Mouse (Mus musculus) adrenal gland, adult 8-10 months (tissue): ENCODE measurements at regions not wholly inside any gene's neighbourhood (a gene's known extent, or its start where the extent isn't known, plus 50 kb on each side); places are given as distances from the start of the nearest gene placed in this dataset.
A peak's percentile ranks its signal among the peaks of the same experiment; 100 is the strongest.

Experiments
- DNase-seq: peaks from one replicate; pipeline ENCODE4 v3.0.0; 2022

DNA sequence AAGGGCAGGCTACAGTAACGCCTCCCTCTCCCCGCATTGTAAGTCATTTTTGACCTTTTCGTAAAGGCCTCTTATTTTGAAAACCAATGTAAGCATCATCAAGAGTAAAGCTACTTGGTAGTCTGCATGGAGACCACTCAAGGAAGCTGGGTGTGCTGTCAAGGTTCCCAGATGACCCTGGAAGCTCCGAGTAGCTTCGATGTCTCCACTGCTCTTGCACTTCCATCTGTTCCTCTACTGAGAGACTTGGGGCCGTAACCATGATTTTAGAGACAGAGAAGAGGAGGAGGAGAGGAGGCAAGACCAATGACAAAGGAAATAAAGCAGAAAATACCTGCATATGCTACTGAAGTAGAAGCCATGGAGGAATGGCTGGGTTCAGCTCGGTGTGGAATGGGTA lies 256.0 kb downstream of the Gm11361 start:
- no peak for DNase-seq

DNA sequence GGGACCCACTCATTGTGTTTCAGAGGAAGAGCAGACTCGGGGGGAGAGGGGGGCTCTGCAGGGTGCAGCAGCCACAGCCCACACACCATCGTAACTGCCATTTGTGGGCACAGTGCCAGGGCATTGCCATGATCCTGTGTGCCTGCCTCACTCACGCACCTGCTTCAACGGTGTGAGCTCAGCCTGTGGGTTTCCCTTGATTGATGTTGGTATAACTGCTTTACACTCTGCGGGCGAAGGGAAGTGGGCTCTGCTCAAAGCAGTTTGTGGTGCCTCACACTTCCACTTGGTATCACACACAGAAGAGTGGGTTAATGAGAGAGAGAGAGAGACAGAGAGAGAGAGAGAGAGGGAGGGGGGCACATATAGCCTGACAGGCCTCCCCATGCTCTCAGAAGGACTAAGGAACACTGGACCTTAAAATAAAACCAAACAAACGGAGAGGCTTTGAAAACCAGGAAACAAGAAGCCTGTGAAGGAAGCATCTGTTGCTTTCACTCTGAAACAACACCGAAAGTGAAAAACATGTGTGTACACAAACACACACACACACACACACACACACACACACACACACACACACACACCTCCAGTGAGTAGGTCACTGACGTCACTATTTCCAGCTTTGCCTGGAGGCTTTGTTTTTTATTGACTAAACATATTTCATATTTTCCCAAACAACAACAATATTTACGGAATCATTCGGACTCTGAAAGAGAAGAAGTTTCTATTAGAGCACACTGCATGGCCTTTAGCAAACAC lies 255.4 kb downstream of the Gm11361 start:
- no peak for DNase-seq

DNA sequence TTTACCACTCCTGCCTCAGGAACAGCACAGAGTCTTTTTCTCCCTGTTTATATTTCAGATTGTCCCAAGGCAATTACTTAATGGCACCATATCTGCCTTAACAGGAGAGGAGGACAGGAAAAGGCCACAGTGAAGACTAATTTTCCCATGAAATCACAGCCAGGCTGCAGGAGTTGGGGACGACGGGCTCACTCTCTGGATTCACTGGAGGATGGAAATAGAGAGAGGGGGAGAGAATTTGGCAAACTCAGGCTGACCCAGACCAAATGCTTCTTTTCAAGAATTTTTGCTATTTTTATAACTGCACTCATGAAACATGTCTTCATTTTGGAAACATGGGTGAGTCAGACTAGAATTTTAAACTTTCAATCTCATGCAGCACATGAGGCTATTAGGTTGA lies 250.9 kb downstream of the Gm11361 start:
- DNase-seq = no peak

DNA sequence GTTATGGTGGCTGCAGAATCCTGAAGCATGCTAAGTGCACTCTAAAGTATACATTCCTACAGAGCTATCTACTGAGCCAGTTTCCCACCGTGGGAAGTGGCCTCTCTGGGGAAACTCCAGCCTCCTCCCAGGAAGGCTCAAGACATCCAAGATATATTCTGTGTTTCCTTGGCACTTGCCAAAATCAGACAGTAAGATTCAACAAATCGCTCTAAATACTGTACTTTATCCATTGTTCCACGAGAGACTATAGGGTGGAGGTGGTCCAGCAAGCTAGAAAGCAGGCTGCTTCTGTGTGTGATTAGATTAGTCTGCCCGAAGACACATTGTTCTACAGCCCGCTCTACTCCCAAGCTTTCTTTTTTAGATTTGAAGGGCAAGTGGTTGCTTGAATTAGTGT lies 250.5 kb downstream of the Gm11361 start:
- no peak for DNase-seq

DNA sequence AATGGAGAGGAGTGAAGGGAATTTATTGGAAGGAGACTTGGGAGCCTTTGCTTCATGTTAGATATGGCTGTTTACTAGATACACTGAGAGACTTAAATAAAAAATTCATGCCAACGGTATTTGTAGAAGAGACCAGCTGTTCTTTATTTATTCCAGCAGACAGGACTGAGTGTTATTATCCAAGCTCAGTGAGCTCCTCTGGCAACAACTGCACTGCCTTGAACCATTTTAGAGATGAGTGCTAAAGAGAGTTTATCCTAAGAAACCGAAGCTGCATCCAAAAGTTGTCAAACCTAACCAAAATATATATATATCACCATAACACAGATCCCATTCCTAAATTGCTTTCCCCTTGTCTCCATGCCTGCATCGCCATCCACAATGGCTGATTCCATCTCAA lies 247.0 kb downstream of the Gm11361 start:
- DNase-seq = no peak

DNA sequence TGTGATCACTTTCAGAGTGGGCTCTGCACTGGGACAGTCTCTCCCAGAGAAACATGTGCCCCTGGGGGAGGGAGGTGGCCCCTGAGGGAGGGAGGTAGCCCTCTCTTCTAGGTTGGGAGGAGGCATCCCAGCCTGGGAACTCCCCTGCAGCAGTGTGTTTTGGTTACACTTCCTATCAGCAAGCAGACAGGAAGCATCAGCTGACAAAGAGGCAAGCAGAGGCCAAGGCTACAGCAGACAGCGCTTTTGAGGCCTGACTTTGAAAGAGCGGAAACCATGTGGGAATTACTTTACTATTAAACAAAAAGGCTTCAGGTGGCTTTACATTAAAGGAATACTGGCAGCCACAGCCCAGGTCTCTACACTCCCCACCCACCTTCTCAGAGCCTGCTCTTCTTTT lies 244.8 kb downstream of the Gm11361 start:
- DNase-seq = peak; percentile 28

DNA sequence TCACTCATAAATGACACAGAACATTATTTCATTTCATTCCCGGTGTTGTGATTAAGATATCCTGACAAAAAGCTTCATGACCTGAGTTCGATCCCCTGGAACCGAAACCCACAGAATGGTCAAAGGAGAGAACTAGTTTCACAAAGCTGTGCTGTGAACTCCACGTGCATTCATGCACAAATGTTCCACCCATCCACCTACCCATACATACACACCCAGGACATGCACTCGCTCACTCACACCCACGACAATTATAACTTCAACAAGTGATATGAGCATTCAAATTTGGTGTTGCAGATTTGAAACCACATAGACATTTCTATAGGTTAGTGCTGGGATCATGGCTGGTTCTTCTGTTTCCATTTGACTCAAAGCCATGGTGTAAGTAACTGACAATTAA lies 243.4 kb downstream of the Gm11361 start:
- no peak for DNase-seq

DNA sequence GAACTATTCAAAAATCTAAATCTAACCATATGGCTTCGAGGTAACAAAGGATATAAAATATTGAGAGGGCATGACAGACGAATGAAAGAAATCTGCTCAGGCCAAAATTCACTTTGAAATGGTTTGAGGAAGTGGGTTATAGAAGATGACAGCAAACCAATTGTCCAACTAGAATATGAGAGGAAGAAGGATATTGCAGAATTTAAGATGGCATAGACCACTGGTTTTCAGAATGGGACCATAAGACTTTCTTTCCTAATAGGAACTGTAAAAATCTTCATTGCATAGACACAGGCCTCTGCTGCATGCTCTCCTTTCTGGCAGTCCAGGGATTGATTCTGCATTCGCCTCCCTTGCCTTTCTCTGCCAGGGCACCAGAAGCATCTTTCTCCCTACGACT lies 240.2 kb downstream of the Gm11361 start:
- no peak for DNase-seq

DNA sequence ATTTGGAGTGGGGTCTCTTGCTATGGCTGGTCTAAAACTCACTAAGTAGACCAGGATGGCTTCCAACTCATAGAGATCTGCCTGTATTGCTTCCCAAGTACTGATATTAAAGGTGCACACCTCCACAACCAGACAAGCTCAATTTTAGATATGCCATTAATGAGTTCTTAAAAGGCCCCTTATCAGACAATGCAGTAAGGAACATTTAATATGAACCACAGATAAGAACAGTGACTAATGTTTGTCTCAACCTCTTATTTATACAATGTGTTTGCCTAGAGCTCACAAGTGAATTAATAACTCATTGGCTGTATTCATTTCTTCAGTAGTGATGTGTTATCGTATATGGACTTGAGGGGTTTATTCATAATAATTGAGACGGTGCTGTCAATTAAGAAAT lies 234.7 kb downstream of the Gm11361 start:
- no peak for DNase-seq

DNA sequence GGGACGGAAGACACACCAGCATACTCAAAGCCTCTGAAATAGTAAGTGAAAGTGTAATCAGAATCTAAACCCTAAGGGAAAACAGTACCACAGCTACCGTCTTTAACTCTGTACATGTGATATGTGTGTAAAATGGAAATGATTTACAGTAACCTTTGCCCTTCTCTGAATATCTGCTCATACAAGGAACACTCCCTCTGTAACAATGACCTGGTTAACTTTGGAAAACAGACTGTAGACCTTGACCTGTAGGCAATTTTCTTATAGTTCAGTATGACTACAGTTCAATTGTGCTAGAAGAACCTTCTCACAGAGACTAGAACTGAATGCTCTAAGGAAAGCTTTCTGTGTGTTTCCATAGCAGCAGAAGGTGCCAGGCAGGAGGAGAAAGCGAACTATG lies 226.4 kb downstream of the Gm11361 start:
- no peak for DNase-seq

DNA sequence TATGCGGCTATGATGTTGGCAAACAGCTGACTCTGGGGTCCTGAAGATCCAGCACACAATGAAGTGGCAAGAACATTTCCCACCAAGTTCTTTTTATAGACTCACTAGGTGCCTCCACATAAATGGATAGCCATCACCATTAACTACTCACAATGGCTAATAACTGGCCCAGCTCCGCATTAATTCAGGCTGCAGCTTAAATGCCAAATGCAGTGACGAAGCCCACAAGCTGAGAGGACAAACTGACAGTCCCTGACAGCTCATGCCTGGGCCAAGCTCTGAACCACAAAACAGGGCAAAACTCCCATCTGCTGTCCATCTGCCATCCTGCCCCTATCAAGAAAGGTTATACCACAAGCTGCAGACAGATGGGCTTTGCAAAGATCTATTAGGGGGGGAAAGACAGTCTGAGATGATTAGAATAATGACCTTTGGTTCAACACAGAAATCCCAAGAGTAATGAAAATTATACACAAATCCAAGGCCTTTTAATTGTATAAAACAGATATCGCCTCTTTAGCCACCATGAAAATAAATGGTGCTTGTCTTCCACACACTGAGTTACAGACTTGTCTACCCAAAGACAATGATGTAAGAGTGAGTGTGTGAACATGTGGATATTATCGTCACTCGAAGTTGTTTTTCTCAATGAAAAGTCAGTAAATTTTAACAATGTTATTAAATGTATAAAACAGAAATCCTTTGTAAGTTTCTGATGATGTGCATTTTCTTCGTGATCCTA lies 224.1 kb downstream of the Gm11361 start:
- DNase-seq = no peak

DNA sequence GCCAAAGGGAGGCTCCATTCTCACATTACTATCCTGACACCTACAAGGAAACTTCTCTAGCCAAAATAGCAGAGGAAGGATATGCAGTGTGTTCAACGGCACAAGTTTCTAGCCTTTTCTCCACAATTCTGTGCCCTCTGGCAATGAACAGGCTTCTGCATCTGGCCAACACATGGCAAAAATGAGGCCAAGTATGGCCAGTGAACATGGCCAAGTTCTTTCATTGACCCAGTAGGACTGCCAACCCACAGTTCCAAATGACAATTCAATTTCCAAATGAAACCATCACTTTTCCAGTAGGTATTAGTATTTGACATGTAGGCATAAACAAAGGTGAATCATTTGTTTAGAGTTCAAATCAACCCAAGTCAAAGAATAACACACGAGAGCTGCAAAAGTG lies 208.8 kb downstream of the Gm11361 start:
- no peak for DNase-seq

DNA sequence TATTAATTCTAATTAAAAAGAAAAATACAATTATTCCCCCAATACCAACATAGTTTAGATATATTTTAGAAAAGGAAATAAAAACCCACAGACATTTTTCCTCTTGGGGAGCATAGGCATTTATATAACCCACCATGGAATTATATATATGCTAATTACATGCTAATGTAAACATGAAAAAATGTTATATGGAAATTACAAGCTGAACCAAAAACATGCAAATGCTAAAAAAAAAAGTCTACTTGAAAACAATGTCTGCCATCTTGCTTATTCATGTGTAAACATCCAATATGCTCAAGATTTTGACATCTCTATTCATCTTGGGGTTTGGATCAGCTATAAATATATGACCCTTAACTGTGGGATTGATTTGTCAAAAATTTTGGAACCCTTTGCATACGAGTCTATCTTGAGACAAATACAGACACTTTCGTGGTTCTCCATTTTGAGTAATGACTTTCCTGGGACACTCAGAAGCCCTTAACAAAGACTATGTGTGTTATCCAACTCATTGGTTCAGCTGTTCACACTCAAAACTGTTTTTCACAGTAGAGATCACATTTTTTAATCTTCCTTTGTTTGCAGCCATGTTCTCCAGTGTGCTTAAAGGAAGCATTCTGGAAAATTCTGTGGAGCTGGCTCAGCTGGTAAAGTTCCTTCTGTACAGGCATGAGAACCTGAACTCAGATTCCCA lies 208.0 kb downstream of the Gm11361 start:
- no peak for DNase-seq

DNA sequence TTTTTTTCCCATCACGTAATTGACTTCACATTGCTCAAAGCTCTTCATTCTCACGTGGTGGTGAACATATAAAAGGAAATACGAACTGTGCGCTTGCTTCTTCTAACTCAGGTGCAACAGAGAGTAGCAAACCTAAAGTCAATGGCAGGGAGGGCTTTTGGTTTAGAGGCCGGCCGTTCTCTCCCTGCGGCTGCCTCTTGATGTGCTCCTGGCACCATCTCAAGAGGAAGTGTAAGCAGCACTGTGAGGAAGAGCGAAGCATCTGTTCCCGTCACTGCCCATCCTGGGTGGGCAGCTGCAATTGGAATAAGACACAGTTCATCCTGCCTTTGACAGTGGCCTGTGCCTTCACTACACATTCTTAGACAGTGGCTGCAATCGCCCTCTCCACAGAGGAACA lies 204.0 kb downstream of the Gm11361 start:
- DNase-seq = no peak

DNA sequence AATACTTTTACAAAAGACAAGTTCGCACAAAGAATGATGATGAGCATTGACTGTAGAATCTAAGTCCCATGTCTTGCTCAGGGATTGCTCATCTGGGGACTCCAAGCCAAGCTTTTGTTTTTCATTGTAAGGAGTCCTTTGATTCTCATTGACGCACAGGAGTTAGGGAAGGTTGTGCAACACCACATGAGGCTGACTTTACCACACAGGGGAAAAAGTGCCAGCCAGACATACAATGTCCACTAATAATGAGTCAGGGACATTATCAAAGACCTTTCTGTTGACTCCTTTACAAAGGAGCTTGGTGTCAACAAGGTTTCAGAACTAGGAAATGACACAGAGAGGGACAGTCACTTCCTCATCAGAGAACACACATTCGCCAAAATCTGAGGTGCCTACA lies 200.1 kb downstream of the Gm11361 start:
- no peak for DNase-seq

DNA sequence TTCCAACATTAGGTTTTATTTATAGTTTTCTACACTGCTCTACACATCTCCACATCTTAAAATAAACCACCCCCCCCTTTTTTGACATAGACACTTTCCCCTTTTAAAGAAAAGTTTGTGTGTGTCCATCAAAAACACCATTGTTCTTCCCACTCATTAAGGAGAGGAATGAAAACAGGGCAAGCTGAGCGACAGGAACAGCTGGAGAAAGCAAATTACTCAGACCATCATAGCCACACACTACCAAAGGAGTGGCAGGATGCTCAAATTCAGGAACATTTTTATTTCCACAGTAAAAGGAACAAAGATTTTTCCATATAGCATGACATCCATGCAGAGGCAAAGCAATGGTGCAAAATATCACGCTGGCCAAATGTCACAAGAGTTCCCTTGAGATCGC lies 198.6 kb downstream of the Gm11361 start:
- no peak for DNase-seq

DNA sequence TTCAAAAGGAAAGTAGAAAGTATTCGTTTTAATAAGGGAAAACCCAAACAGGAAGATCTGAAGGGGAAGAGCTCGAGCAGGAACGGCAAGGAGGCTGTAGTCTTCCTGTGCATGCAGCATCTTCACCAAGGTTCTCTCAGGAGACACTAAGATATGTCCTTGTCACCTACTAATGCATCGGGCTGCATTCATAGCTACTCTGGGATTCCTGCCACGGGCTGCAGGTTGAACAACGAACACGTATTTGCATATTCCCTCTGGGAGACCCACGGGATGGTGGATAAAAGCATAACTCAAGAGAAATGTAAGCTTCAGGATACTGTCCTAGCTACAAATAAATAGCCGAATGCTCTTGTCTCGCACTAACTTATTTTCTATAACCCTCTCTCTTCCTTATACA lies 197.7 kb downstream of the Gm11361 start:
- DNase-seq = no peak

DNA sequence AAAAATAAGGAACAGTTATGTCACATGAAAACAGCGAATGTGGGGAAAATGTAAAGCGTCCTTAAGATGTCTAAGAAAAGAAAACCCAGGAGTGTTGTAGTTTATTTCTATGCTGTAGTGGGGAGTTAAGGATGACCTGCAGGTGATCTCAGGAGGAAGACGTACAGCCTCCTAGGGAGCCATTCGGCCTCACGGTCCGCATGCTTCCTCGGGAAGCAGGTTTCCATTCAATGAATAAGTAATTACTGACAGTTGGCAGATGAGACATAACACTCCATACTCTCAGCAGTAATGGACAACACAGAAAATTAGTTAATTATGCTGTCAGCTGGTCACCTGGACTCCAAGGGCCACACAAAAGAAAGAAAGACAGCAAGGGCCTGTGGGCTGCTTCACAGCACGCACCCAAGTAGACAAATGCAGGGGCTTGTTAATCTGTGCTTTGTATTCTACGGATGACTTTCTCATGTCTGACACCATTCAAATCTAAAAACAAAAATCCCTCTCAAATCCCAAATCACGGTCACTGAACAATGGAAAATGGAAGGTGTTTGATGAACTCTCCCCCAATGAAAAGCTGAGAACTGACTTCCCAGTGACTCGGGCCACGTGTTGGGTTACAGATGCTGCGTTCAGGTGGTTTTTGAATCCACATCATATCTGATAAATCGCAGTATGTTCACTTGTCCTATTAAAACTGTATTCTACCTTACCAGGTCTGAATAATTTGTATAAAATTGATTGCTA lies 193.5 kb downstream of the Gm11361 start:
- DNase-seq = no peak

DNA sequence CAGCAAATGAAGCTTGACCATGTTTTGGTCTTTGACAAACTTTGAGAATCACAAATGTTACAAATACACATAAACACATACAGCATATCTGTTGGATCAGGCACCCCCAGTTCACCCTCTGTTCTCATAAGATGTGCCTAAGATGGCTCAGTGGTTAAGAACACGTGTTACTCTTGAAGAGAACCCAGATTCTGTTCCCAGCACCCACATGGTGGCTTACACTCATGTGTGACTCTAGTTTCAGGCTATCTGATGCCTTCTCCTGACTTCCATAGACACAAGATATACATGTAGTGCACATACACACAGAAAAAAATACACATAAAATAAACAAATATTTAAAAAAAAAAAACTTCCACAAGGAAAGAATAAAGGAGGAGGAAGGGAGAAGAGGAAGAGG lies 191.7 kb downstream of the Gm11361 start:
- DNase-seq = no peak

DNA sequence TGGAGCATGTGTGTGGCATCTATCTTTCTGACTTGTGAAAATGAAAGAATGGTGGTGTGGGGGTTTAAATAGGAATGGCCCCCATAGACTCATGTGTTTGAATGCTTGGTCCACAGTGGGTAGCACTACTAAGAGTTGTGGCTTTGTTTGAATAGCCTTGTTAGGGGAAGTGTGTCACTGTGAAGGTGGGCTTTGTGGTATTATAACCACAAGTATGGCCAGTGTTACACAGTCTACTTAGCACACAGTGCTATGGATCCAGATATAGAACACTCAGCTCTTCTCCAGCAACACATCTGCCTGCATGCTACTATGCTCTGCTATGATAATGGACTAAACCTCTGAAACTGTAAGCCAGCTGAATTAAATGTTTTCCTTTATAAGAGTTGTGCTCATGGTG lies 184.9 kb downstream of the Gm11361 start:
- DNase-seq = no peak

DNA sequence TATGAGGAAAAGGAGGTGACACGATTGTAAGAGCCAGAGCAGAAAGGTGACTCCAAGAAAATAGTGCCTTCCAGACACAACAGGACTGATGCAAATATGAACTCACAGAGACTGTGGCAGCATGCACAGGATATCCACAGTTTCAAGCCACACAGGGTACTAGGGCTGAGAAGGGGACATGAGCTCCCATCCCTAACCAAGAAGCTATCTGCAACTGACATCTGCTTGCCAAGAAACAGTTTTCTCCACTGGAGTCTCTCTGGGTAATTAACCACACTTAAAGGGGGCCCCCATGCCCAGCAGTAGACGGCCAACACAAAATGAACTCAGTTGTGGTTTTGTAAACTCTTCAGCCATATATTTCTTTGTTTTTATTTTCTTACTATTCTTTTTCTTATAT lies 176.1 kb downstream of the Gm11361 start:
- no peak for DNase-seq

DNA sequence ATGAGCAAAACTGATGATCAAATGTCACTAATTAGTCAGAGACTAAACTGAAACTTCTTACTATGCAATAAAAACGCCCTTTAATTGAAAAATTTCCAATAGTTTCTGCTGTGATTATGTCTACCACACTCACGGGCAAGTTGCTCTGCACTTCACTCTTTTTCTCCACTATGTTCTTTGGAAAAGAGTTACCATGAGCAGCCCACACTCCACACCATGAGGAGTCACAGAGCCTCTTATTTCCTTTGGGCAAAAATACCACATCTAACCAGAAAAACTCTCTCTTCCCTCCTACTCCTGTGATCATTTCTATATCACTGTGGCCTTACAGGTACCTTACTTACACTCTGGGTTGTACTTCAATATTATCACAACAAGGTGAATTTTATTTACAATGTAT lies 174.7 kb downstream of the Gm11361 start:
- no peak for DNase-seq

DNA sequence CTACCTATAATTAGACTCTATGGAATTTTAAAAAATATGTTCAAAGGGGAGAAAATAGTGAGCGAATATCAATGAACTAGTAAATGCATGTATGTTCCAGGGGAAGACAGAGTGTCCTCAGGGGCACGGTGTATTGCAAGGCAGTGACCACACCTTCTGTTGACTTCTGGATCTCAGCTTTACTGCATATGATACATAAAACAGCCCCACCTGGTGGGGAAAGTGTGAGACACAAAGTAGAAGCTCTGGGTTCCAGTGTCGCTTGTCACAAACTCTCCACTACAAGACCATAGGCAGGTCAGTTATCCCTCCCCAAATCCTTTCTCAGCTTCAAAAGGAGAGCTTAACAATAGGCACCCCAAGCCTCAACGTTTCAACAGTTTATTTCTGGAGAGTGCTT lies 168.8 kb downstream of the Gm11361 start:
- no peak for DNase-seq
